Mouse (Mus musculus) myocyte (in vitro differentiated cells): ENCODE results near the gene Mn1. TPM values are rescaled to one million over a fixed set of nuclear protein-coding genes. Genes with fewer than 3 reads are reported as not detected.

Experiments
- H3K27me3 ChIP-seq: one replicate; pipeline ENCODE4 v1.6.1; 2011; ENCODE audit not compliant: control insufficient read depth, insufficient read depth, insufficient read length
- H3K36me3 ChIP-seq: one replicate; pipeline ENCODE4 v1.6.1; 2011; ENCODE audit not compliant: control insufficient read depth, insufficient read depth
- H3K4me2 ChIP-seq: one replicate; pipeline ENCODE4 v1.6.1; 2011; ENCODE audit warnings: low read depth, control low read depth
- H3K4me3 ChIP-seq: one replicate; pipeline ENCODE4 v1.5.1; 2011; ENCODE audit warnings: mild to moderate bottlenecking, control low read depth, moderate library complexity
- H3K79me2 ChIP-seq: one replicate; pipeline ENCODE4 v1.6.1; 2011; ENCODE audit not compliant: control insufficient read depth, insufficient read depth
- H3ac ChIP-seq: one replicate; pipeline ENCODE4 v1.6.1; 2011; ENCODE audit not compliant: control insufficient read depth, insufficient read length
- CEBPB ChIP-seq: IDR thresholded peaks from 2 replicates; pipeline ENCODE4 v1.6.1; 2011; ENCODE audit warnings: mild to moderate bottlenecking, moderate library complexity; ENCODE audit not compliant: poor library complexity, insufficient read depth, severe bottlenecking
- E2F4 ChIP-seq: IDR thresholded peaks from one replicate; pipeline ENCODE4 v1.6.1; 2011; ENCODE audit warnings: mild to moderate bottlenecking, control low read depth, moderate library complexity; ENCODE audit not compliant: insufficient read depth
- MAX ChIP-seq: IDR thresholded peaks from one replicate; pipeline ENCODE4 v1.6.1; 2011; ENCODE audit warnings: low read depth, mild to moderate bottlenecking, control low read depth
- MYOD1 ChIP-seq, 3 experiments: IDR thresholded peaks; one replicate each; pipeline ENCODE4 v1.6.1; 2011; ENCODE audit warnings: control low read depth in 2 of 3, low read depth in 2 of 3, mild to moderate bottlenecking in 2 of 3, moderate library complexity in 1 of 3; ENCODE audit not compliant: insufficient read length in 2 of 3, control insufficient read depth in 1 of 3
- MYOG ChIP-seq, 3 experiments: IDR thresholded peaks; one replicate each; pipeline ENCODE4 v1.6.1; 2011; ENCODE audit warnings: control low read depth in 2 of 3, low read depth in 2 of 3, mild to moderate bottlenecking in 2 of 3; ENCODE audit not compliant: insufficient read length in 2 of 3, control insufficient read depth in 1 of 3, insufficient read depth in 1 of 3
- POLR2A ChIP-seq: IDR thresholded peaks from one replicate; pipeline ENCODE4 v1.6.1; 2011; ENCODE audit warnings: low read depth, mild to moderate bottlenecking, control low read depth, moderate library complexity; ENCODE audit not compliant: insufficient read length
- POLR2AphosphoS2 ChIP-seq: IDR thresholded peaks from one replicate; pipeline ENCODE4 v1.6.1; 2011; ENCODE audit warnings: low read depth, control low read depth; ENCODE audit not compliant: insufficient read length
- REST ChIP-seq: IDR thresholded peaks from one replicate; pipeline ENCODE4 v1.6.1; 2011; ENCODE audit warnings: mild to moderate bottlenecking, control low read depth, moderate library complexity; ENCODE audit not compliant: insufficient read depth, insufficient read length
- SRF ChIP-seq: IDR thresholded peaks from one replicate; pipeline ENCODE4 v1.6.1; 2011; ENCODE audit warnings: low read depth; ENCODE audit not compliant: control insufficient read depth, insufficient read length
- TCF12 ChIP-seq: IDR thresholded peaks from one replicate; pipeline ENCODE4 v1.6.1; 2011; ENCODE audit warnings: mild to moderate bottlenecking, control low read depth; ENCODE audit not compliant: poor library complexity, insufficient read depth, severe bottlenecking
- TCF3 ChIP-seq: IDR thresholded peaks from one replicate; pipeline ENCODE4 v1.6.1; 2011; ENCODE audit warnings: low read depth, control low read depth; ENCODE audit not compliant: insufficient read length
- USF1 ChIP-seq: IDR thresholded peaks from one replicate; pipeline ENCODE4 v1.6.1; 2011; ENCODE audit warnings: low read depth, mild to moderate bottlenecking, control low read depth, moderate library complexity
- polyA plus RNA-seq: library from polyadenylated mRNA; unstranded; fragments of >200 nt; fragmentation: generic; extraction: Trizol; gene quantifications from one replicate; pipeline ENCODE4 v1.2.1, GENCODE M21; 2012; ENCODE audit warnings: missing spikeins

Gene Mn1
- polyA plus RNA-seq, 1 experiment, result 0.02 TPM

- Histone ChIP-seq H3ac (no peak overlapping the region), H3K4me3 (no peak overlapping the region), H3K36me3 (no peaks in the 10 kb centered on the region), H3K79me2 (no peaks in the 10 kb centered on the region), H3K27me3 (peaks cover 47% of the 10 kb centered on the region), H3K4me2 (no peak overlapping the region)
- TF ChIP-seq MYOD1 (IDR thresholded peaks at IDR 0.05; ENCODE audit: control insufficient read depth in 1 of 3, insufficient read length in 2 of 3, low read depth in 2 of 3) (no peak), POLR2AphosphoS2 (no peak), REST (no peak), SRF (no peak), USF1 (no peak), MYOG (IDR thresholded peaks at IDR 0.05; ENCODE audit: control insufficient read depth in 1 of 3, insufficient read depth in 1 of 3, insufficient read length in 2 of 3, low read depth in 2 of 3) (no peak), TCF12 (no peak), POLR2A (no peak), CEBPB (no peak), E2F4 (no peak)
Measured at GRCm38 (mm10) chr5:111446652-111447051, 29.5 kb downstream of the Mn1 start.

- Histone ChIP-seq H3ac (no peak overlapping the region), H3K27me3 (peaks cover 50% of the 10 kb centered on the region), H3K79me2 (no peaks in the 10 kb centered on the region), H3K4me3 (no peak overlapping the region), H3K4me2 (no peak overlapping the region), H3K36me3 (no peaks in the 10 kb centered on the region)
- TF ChIP-seq TCF3, result no peak
- TF ChIP-seq USF1, result no peak
- TF ChIP-seq MYOG (IDR thresholded peaks at IDR 0.05; ENCODE audit: control insufficient read depth in 1 of 3, insufficient read depth in 1 of 3, insufficient read length in 2 of 3, low read depth in 2 of 3), result no peak
- TF ChIP-seq SRF, result no peak
- no peak for TF ChIP-seq REST
- no peak for TF ChIP-seq E2F4
- no peak for TF ChIP-seq MAX
- no peak for TF ChIP-seq POLR2AphosphoS2
- no peak for TF ChIP-seq MYOD1 (IDR thresholded peaks at IDR 0.05; ENCODE audit: control insufficient read depth in 1 of 3, insufficient read length in 2 of 3, low read depth in 2 of 3)
Measured at GRCm38 (mm10) chr5:111449700-111450099, 32.5 kb downstream of the Mn1 start.

GRCm38 (mm10) chr5:111454240-111454639 lies 37.1 kb downstream of the Mn1 start:
- H3ac ChIP-seq, result no peak overlapping the region
- no peak overlapping the region for H3K4me3 ChIP-seq
- H3K79me2 ChIP-seq, result no peaks in the 10 kb centered on the region
- H3K36me3 ChIP-seq, result no peaks in the 10 kb centered on the region
- no peak overlapping the region for H3K4me2 ChIP-seq
- TF ChIP-seq E2F4 (no peak), REST (no peak), CEBPB (peak; percentile 55; the same call in 1 of the 2 replicates), POLR2A (no peak)
- peaks cover 38% of the 10 kb centered on the region for H3K27me3 ChIP-seq

GRCm38 (mm10) chr5:111454876-111455275 lies 37.7 kb downstream of the Mn1 start:
- H3K4me2 ChIP-seq, result no peak overlapping the region
- H3ac ChIP-seq, result no peak overlapping the region
- H3K27me3 ChIP-seq, result peaks cover 38% of the 10 kb centered on the region
- TF ChIP-seq E2F4, result no peak
- no peak for TF ChIP-seq MYOG (IDR thresholded peaks at IDR 0.05; ENCODE audit: control insufficient read depth in 1 of 3, insufficient read depth in 1 of 3, insufficient read length in 2 of 3, low read depth in 2 of 3)
- TF ChIP-seq TCF12, result no peak
- TF ChIP-seq POLR2A, result no peak
- no peak for TF ChIP-seq POLR2AphosphoS2
- TF ChIP-seq MYOD1 (IDR thresholded peaks at IDR 0.05; ENCODE audit: control insufficient read depth in 1 of 3, insufficient read length in 2 of 3, low read depth in 2 of 3), result no peak
- TF ChIP-seq CEBPB, result no peak
- no peak for TF ChIP-seq TCF3
- no peak for TF ChIP-seq USF1
- TF ChIP-seq REST, result no peak
- H3K4me3 ChIP-seq, result no peak overlapping the region
- no peaks in the 10 kb centered on the region for H3K36me3 ChIP-seq
- no peaks in the 10 kb centered on the region for H3K79me2 ChIP-seq

GRCm38 (mm10) chr5:111458675-111459074 lies 41.5 kb downstream of the Mn1 start:
- no peak overlapping the region for H3K4me2 ChIP-seq
- no peaks in the 10 kb centered on the region for H3K79me2 ChIP-seq
- TF ChIP-seq E2F4 (no peak), CEBPB (no peak), SRF (no peak), USF1 (no peak), TCF3 (no peak)
- no peak overlapping the region for H3ac ChIP-seq
- H3K27me3 ChIP-seq, result peaks cover 29% of the 10 kb centered on the region
- H3K36me3 ChIP-seq, result no peaks in the 10 kb centered on the region
- H3K4me3 ChIP-seq, result no peak overlapping the region
